Mouse (Mus musculus): ENCODE data around the gene Frmd8.

DNA sequence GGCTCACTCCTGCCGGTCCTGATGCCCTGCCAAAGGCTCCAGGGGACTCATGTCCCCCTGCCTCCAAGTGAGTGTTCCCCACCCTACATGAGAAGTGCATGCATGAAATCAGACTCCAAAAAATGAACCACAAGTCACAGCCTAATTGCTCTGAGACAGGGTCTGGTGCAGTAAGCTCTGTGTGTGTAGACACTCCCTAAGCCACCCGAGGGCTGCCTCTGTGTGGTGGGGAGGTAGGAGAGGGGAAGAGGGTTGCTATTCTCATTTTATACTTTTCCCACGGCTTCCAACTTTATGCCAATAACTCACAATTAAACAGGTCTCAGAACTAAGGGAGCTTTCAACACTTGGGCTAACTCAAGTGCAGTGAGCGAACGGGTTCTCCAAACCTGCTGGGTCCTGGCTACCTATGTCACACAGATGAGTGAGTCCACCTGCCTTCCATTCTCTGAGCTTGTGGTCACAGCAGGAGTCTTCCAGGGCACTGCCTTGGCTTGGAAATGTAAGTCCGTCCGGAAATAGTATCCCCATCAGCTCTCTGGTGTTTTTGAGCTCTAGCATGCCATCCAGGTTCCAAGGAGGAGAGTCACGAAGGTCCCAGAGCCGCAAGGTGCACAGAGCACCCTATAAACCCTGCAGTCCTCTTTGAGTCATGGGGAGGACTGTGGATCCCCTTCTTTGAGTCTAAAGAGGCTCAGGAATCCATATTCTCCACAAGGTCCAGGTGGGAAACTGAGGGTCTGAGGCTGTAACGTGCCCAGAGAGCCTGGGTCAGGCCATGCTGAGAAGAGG lies 50.1 kb downstream of the Frmd8 start:
- TF ChIP-seq CTCF (conservative IDR thresholded peaks at IDR 0.05; ENCODE audit: low read length) (no peak), NANOG (IDR thresholded peaks at IDR 0.05; ENCODE audit: borderline replicate concordance, low read length) (no peak), POU5F1 (IDR thresholded peaks at IDR 0.05; ENCODE audit: borderline replicate concordance, low read length) (no peak)
